Mouse (Mus musculus): ENCODE results near the gene Plpp6. TPM values are rescaled to one million over a fixed set of nuclear protein-coding genes. Genes with fewer than 3 reads are reported as not detected.

The Plpp6 gene
- total and polyA plus RNA-seq, 2 experiments from 2014 or later: 4.4 to 13.0 TPM

DNA sequence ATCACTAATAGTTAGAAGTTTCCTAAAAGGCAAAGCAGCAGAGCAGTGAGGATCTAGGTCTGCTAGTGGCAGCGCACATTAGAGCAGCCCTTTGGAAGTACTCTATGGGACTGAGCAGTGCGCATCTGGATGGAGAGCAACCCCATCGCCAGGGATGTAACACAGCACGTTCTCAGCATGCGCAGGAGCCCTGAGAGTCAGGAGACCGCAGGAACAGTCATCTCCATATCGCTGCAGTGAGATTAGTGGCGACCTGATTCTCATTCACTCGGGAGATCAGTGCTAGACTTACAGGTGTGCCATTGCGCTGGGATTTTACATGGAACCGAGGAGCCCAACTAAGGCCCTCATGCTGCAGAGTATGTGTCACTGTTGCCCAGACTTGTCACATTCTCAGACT, 45.3 kb downstream of the Plpp6 start:
- no peak for DNase-seq (ENCODE audit: low spot score)

DNA sequence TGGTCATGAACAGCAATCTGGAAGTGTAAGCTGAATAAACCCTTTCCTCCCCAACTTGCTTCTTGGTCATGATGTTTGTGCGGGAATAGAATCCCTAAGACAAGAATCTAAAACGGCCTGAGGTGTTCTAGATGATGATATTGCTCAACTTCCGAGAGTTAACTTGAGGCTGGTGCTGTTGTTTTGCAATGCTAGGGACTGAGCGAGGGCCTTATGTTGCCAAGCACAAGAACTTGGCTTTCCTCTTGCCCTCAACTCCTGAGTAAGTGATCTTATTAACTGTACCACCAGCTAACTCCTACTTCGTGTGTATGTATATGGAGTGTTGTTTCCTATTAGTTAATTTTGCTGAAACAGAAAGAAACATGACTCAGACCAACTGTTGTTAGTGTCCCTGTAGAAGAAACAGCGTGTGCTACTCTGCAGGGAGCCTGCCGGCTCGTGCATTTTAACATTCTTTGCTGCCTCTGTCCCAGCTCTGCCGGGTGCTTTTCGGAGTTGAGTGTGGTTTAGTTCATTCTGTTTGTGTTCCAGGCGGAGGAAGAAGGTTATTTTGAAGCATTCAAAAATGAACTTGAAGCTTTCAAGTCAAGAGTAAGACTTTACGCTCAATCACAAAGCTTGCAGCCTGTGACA, 47.7 kb downstream of the Plpp6 start:
- 85% methylated on average over 12 of the region's 12 CpGs for WGBS
- no peak overlapping the region for H3K4me2 ChIP-seq (ENCODE audit: low read depth, low read length)
- no peak overlapping the region for H3K9ac ChIP-seq (replicated peaks; ENCODE audit: low read depth, low read length)
- H3K9me3 ChIP-seq (replicated peaks; ENCODE audit: control insufficient read depth, low read length): no peaks in the 10 kb centered on the region
- H3K36me3 ChIP-seq (replicated peaks; ENCODE audit: control insufficient read depth, insufficient read depth, low read length): peaks cover 77% of the 10 kb centered on the region
- no peaks in the 10 kb centered on the region for H3K27me3 ChIP-seq (ENCODE audit: control insufficient read depth, insufficient read depth, low read length)
- no peaks in the 10 kb centered on the region for H3K4me1 ChIP-seq (ENCODE audit: control insufficient read depth, insufficient read depth)
- no peak for DNase-seq (ENCODE audit: low spot score)
- no peak for ATAC-seq (ENCODE audit: insufficient read depth, low read depth)
- H3K27ac ChIP-seq (ENCODE audit: low read depth): no peak overlapping the region
- TF ChIP-seq EP300 (IDR thresholded peaks at IDR 0.05; ENCODE audit: low read depth) (no peak), CTCF (IDR thresholded peaks at IDR 0.05; ENCODE audit: low read depth) (no peak)
- H3K4me3 ChIP-seq (ENCODE audit: low read depth, low read length): no peak overlapping the region

More for the DNA sequence above, 45.3 kb downstream of the Plpp6 start:
- no peak overlapping the region for H3K9ac ChIP-seq (replicated peaks; ENCODE audit: low read depth, low read length)
- H3K36me3 ChIP-seq (replicated peaks; ENCODE audit: control insufficient read depth, insufficient read depth, low read length): peaks cover 61% of the 10 kb centered on the region
- H3K4me3 ChIP-seq (ENCODE audit: low read depth, low read length): no peak overlapping the region
- H3K27me3 ChIP-seq (ENCODE audit: control insufficient read depth, insufficient read depth, low read length): no peaks in the 10 kb centered on the region
- no peak overlapping the region for H3K27ac ChIP-seq (ENCODE audit: low read depth)
- H3K4me2 ChIP-seq (ENCODE audit: low read depth, low read length): no peak overlapping the region
- no peak for TF ChIP-seq EP300 (IDR thresholded peaks at IDR 0.05; ENCODE audit: low read depth)
- TF ChIP-seq CTCF (IDR thresholded peaks at IDR 0.05; ENCODE audit: low read depth): no peak
- 90% methylated on average over 11 of the region's 11 CpGs for WGBS
- no peaks in the 10 kb centered on the region for H3K4me1 ChIP-seq (ENCODE audit: control insufficient read depth, insufficient read depth)
- ATAC-seq (ENCODE audit: insufficient read depth, low read depth): no peak
- no peaks in the 10 kb centered on the region for H3K9me3 ChIP-seq (replicated peaks; ENCODE audit: control insufficient read depth, low read length)

DNA sequence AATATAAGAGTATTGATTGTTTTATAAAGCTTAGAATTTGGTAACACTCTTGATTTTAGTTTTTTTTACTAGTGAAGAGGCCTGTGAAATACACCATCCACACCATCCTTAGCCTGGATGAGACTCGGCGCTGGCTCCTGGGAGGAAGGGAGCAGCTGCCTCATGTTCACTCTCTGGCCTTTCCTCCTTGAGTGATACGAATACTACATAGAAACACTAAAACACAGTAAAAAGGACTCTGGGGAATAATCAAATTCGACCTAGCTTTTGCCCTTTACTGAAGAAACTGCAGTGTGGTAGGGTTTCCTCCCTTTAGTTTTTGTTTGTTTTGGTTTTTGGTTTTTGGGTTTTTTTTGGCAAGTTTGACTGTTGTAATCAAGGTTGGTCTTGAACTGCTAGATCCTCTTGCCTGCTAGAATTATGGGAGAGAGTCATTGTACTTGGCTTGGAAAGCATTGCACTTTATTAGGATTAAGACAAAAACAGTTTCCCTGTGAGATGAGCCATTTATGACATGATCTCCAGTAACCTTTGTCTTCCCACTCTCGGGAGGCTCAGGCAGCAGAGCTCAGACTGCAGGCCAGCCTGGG, 50.8 kb downstream of the Plpp6 start:
- WGBS: 78% methylated on average over 5 of the region's 5 CpGs
- no peak for ATAC-seq (ENCODE audit: insufficient read depth, low read depth)

DNA sequence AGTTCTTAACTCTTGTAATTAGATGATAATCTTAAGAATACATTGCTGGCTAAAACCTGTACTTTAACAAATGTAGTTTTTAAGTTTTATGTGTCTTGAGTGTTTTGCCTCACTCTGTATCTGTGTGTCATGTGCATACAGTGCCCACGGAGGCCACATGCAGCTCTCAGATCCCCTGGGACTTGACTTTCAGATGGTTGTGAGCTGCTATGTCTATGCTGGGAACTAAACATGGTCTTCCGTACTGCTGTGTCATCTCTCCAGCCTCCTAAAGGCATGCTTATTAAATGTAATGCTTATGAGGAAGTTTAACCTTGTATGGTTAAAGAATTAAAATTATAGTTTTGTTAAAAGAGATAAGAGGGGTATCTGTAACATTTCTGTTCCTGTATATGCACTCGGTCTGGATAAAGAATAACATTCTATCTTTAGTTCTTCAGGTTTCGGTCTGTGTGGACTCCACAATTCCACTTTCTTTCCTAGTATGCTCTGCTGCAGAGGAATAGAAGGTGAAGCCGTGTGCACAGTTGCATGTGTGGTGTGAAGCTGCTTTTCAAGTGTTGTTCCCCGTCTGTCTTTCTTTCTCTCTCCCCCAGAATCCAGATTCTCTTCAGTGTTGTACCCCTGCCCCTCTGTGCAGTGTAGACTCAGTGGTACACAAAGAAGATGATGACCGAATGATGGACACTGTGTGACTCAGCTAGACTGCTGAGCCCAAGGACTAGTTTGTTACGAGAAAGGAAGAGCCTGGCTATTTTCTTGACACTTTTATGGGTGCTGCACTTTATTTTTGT, 51.9 kb downstream of the Plpp6 start:
- Histone ChIP-seq H3K9me3 (replicated peaks; ENCODE audit: control insufficient read depth, low read length) (no peaks in the 10 kb centered on the region), H3K27me3 (ENCODE audit: control insufficient read depth, insufficient read depth, low read length) (no peaks in the 10 kb centered on the region), H3K36me3 (replicated peaks; ENCODE audit: control insufficient read depth, insufficient read depth, low read length) (peaks cover 75% of the 10 kb centered on the region), H3K4me2 (ENCODE audit: low read depth, low read length) (no peak overlapping the region), H3K4me3 (ENCODE audit: low read depth, low read length) (no peak overlapping the region), H3K9ac (replicated peaks; ENCODE audit: low read depth, low read length) (no peak overlapping the region), H3K4me1 (ENCODE audit: control insufficient read depth, insufficient read depth) (no peaks in the 10 kb centered on the region), H3K27ac (ENCODE audit: low read depth) (peak overlapping the region; percentile 48)
- WGBS: 68% methylated on average over 8 of the region's 8 CpGs
- no peak for ATAC-seq (ENCODE audit: insufficient read depth, low read depth)
- no peak for DNase-seq (ENCODE audit: low spot score)
- TF ChIP-seq CTCF (IDR thresholded peaks at IDR 0.05; ENCODE audit: low read depth): no peak
- no peak for TF ChIP-seq EP300 (IDR thresholded peaks at IDR 0.05; ENCODE audit: low read depth)

More for the DNA sequence above, 50.8 kb downstream of the Plpp6 start:
- Histone ChIP-seq H3K4me1 (ENCODE audit: control insufficient read depth, insufficient read depth) (no peaks in the 10 kb centered on the region), H3K9ac (replicated peaks; ENCODE audit: low read depth, low read length) (no peak overlapping the region), H3K9me3 (replicated peaks; ENCODE audit: control insufficient read depth, low read length) (no peaks in the 10 kb centered on the region), H3K4me2 (ENCODE audit: low read depth, low read length) (no peak overlapping the region), H3K27ac (ENCODE audit: low read depth) (no peak overlapping the region), H3K36me3 (replicated peaks; ENCODE audit: control insufficient read depth, insufficient read depth, low read length) (peaks cover 69% of the 10 kb centered on the region), H3K27me3 (ENCODE audit: control insufficient read depth, insufficient read depth, low read length) (no peaks in the 10 kb centered on the region), H3K4me3 (ENCODE audit: low read depth, low read length) (no peak overlapping the region)
- no peak for TF ChIP-seq EP300 (IDR thresholded peaks at IDR 0.05; ENCODE audit: low read depth)
- no peak for TF ChIP-seq CTCF (IDR thresholded peaks at IDR 0.05; ENCODE audit: low read depth)
- DNase-seq (ENCODE audit: low spot score): no peak

DNA sequence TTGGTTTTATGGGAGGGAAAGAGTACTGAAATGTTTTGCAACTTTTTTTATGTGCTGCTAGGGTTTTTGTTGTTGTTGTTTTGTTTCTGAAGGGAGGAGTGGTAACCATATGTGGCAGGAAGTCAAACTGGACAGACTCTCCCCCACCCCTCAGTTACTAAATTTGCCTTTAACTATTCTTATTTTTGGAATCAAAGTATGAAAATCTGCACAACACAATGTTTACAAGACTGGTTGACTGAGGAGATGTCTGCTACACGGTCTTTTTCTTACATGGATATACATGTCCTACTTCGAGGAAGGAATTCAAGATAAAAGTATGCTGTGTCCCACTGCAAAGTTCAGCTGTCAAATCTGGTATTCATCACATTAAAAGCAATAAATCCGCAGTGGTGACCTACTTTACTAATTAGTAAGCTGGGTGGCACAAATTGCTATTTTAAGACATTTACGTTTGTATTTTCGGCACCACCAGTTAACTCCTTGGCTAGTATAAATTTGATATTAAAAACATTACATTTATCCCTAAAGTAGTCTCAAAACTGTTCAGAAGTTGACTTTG, 52.5 kb downstream of the Plpp6 start:
- Histone ChIP-seq H3K4me2 (ENCODE audit: low read depth, low read length) (no peak overlapping the region), H3K36me3 (replicated peaks; ENCODE audit: control insufficient read depth, insufficient read depth, low read length) (peaks cover 78% of the 10 kb centered on the region), H3K4me3 (ENCODE audit: low read depth, low read length) (no peak overlapping the region), H3K4me1 (ENCODE audit: control insufficient read depth, insufficient read depth) (no peaks in the 10 kb centered on the region), H3K9ac (replicated peaks; ENCODE audit: low read depth, low read length) (no peak overlapping the region), H3K27me3 (ENCODE audit: control insufficient read depth, insufficient read depth, low read length) (no peaks in the 10 kb centered on the region), H3K9me3 (replicated peaks; ENCODE audit: control insufficient read depth, low read length) (no peaks in the 10 kb centered on the region), H3K27ac (ENCODE audit: low read depth) (no peak overlapping the region; the same call in 1 of the 2 replicates)
- 50% methylated on average over 5 of the region's 5 CpGs for WGBS
- TF ChIP-seq EP300 (IDR thresholded peaks at IDR 0.05; ENCODE audit: low read depth) (no peak), CTCF (IDR thresholded peaks at IDR 0.05; ENCODE audit: low read depth) (no peak)
- no peak for ATAC-seq (ENCODE audit: insufficient read depth, low read depth)
- no peak for DNase-seq (ENCODE audit: low spot score)

Other genes starting within 250 kb of the Plpp6 start
- 9.7 and 14.1 TPM in 2 replicates for gene Slc1a1, start 128.9 kb upstream of the Plpp6 start, total RNA-seq (2014; rRNA removed; ENCODE audit: low replicate concordance)
- gene Slc1a1, start 128.9 kb upstream of the Plpp6 start, polyA plus RNA-seq (2015; fragmentation: Nextera tagmentation; extraction: Ambion mirVana): 2.3 and 3.7 TPM in 2 replicates
- gene 4430402I18Rik, start 3.8 kb downstream of the Plpp6 start, total RNA-seq (2014; rRNA removed; ENCODE audit: low replicate concordance): 3.1 and 24.2 TPM in 2 replicates
- 19.1 and 28.4 TPM in 2 replicates for gene 4430402I18Rik, start 3.8 kb downstream of the Plpp6 start, polyA plus RNA-seq (2015; fragmentation: Nextera tagmentation; extraction: Ambion mirVana)
- gene Cdc37l1, start 26.4 kb downstream of the Plpp6 start, total RNA-seq (2014; rRNA removed; ENCODE audit: low replicate concordance): 90.6 and 98.7 TPM in 2 replicates
- 44.0 and 50.3 TPM in 2 replicates for gene Cdc37l1, start 26.4 kb downstream of the Plpp6 start, polyA plus RNA-seq (2015; fragmentation: Nextera tagmentation; extraction: Ambion mirVana)
- gene Ak3, start 84.0 kb downstream of the Plpp6 start, total RNA-seq (2014; rRNA removed; ENCODE audit: low replicate concordance): 74.3 and 97.5 TPM in 2 replicates
- 87.4 and 88.3 TPM in 2 replicates for gene Ak3, start 84.0 kb downstream of the Plpp6 start, polyA plus RNA-seq (2015; fragmentation: Nextera tagmentation; extraction: Ambion mirVana)
- gene Rcl1, start 137.4 kb downstream of the Plpp6 start, total RNA-seq (2014; rRNA removed; ENCODE audit: low replicate concordance): 2.3 and 9.0 TPM in 2 replicates
- gene Rcl1, start 137.4 kb downstream of the Plpp6 start, polyA plus RNA-seq (2015; fragmentation: Nextera tagmentation; extraction: Ambion mirVana): 9.6 and 9.9 TPM in 2 replicates

All from heart, postnatal 0 days (tissue).